Mouse (Mus musculus) hindbrain, embryonic 16.5 days (tissue): ENCODE results near the gene Gm27021. TPM values are rescaled to one million over a fixed set of nuclear protein-coding genes. Genes with fewer than 3 reads are reported as not detected.

Source experiments
- ATAC-seq: fragments of 200-750 bp; cut with Nextera tagmentation; 2 replicates; pipeline ENCODE4 v1.8.0; 2017; ENCODE audit warnings: moderate TSS enrichment, moderate library complexity
- H3K27ac ChIP-seq: fragments of 300-500 bp; sonication (generic); 2 replicates; pipeline ENCODE4 v1.5.1; 2014; ENCODE audit warnings: low read depth, mild to moderate bottlenecking, control low read depth, low read length, moderate library complexity
- H3K27me3 ChIP-seq: fragments of 300-500 bp; sonication (generic); replicated peaks from 2 replicates; pipeline ENCODE4 v1.6.1; 2014; ENCODE audit warnings: low read length; ENCODE audit not compliant: control insufficient read depth, insufficient read depth
- H3K36me3 ChIP-seq: fragments of 300-500 bp; sonication (generic); 2 replicates; pipeline ENCODE4 v1.6.1; 2014; ENCODE audit warnings: mild to moderate bottlenecking, low read length, moderate library complexity, mixed read lengths; ENCODE audit not compliant: control insufficient read depth, insufficient read depth
- H3K4me1 ChIP-seq: fragments of 300-500 bp; sonication (generic); 2 replicates; pipeline ENCODE4 v1.6.1; 2014; ENCODE audit warnings: low read depth, low read length; ENCODE audit not compliant: control insufficient read depth, insufficient read depth
- H3K4me2 ChIP-seq: fragments of 300-500 bp; sonication (generic); 2 replicates; pipeline ENCODE4 v1.6.1; 2014; ENCODE audit warnings: mild to moderate bottlenecking, low read length, control low read depth, moderate library complexity
- H3K4me3 ChIP-seq: fragments of 300-500 bp; sonication (generic); 2 replicates; pipeline ENCODE4 v1.5.1; 2014; ENCODE audit warnings: mild to moderate bottlenecking, low read length, control low read depth, moderate library complexity
- H3K9ac ChIP-seq: fragments of 300-500 bp; sonication (generic); 2 replicates; pipeline ENCODE4 v1.6.1; 2014; ENCODE audit warnings: low read depth, mild to moderate bottlenecking, control low read depth, low read length, moderate library complexity
- H3K9me3 ChIP-seq: fragments of 300-500 bp; sonication (generic); 2 replicates; pipeline ENCODE4 v1.6.1; 2014; ENCODE audit warnings: mild to moderate bottlenecking, low read length, moderate library complexity; ENCODE audit not compliant: control insufficient read depth
- WGBS: fragments of 180-500 bp; shearing (Covaris S2); extraction: QIAGEN DNeasy Blood & Tissue Kit; methylation state at CpG from one replicate; pipeline ENCODE4 v1.1.7; 2014; 5-methylcytosine and 5-hydroxymethylcytosine counted together
- polyA plus RNA-seq: library from polyadenylated mRNA; unstranded; fragments of >200 nt; fragmentation: Nextera tagmentation; extraction: Ambion mirVana; gene quantifications from 2 replicates; pipeline ENCODE4 v1.2.1, GENCODE M21; 2015

Gene Gm27021
- polyA plus RNA-seq, 1 experiment from 2014 or later: 7.9 TPM

DNA sequence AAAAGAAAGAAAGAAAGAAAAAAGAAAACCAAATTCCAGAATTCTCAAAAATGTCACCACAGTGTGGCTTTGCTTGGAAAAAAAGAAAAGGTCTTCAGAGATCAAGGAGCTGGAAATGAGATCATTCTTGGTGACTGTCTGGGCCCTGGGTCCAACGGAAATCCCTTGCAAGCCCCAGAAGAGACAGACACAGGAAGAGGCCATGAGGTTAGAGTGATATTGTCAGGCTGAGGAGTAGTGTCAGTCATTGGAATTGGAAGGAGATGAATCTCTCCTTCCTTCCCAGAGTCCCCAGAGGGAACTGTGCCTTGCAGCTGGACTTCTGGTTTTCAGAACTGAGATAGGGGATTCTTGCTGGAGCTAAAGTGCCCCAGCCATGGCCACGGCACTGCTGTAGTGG is 31.7 kb upstream of the Gm27021 start:
- no peaks in the 10 kb centered on the region for H3K9me3 ChIP-seq
- H3K4me2 ChIP-seq: no peak overlapping the region
- H3K9ac ChIP-seq: no peak overlapping the region
- no peaks in the 10 kb centered on the region for H3K27me3 ChIP-seq
- no peaks in the 10 kb centered on the region for H3K36me3 ChIP-seq
- no peak for ATAC-seq
- peaks cover 6% of the 10 kb centered on the region for H3K4me1 ChIP-seq
- H3K4me3 ChIP-seq: no peak overlapping the region
- 89% methylated on average over 2 of the region's 2 CpGs for WGBS
- H3K27ac ChIP-seq: no peak overlapping the region

DNA sequence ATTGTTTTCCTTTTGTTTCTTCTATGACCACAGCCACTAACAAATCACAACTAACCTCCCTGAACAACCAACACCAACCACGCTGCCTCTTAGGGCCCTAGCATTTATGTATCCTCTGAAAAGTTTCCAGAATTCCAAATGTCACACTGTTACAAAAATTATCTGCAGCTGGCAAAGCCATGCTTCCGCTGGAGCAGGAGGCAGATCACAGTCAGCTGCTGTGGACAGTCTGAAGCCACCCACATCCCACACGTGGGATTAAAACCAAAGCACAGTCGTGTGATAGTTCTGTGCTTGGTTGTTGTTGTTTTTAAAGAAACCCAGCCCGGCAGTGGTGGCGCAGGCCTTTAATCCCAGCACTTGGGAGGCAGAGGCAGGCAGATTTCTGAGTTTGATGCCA is 31.2 kb upstream of the Gm27021 start:
- Histone ChIP-seq H3K9me3 (no peaks in the 10 kb centered on the region), H3K4me2 (no peak overlapping the region), H3K27ac (no peak overlapping the region), H3K9ac (no peak overlapping the region), H3K27me3 (no peaks in the 10 kb centered on the region), H3K36me3 (no peaks in the 10 kb centered on the region), H3K4me1 (peaks cover 6% of the 10 kb centered on the region), H3K4me3 (no peak overlapping the region)
- ATAC-seq: no peak
- WGBS: 80% methylated on average over 6 of the region's 6 CpGs

DNA sequence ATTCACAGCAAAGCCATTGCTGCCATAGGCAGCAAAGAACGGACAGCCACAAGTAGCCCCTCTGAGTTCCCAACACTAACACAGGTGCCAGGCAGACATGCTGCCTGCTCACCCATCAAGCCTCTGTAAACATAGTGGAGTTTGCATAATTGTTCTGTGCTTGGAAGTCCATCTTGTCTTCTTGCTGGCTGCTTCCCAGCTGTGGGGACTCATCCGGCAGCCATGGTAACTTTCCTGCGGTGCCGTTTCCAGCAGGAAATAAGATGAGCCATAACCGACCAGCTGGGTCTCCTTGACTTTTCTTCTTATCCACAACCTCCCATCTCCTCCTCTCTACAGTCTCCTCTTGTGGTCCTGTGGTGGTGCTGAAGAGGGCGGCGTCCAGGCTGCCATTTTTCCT is 30.5 kb upstream of the Gm27021 start:
- 84% methylated on average over 7 of the region's 7 CpGs for WGBS
- H3K36me3 ChIP-seq: no peaks in the 10 kb centered on the region
- no peak for ATAC-seq

DNA sequence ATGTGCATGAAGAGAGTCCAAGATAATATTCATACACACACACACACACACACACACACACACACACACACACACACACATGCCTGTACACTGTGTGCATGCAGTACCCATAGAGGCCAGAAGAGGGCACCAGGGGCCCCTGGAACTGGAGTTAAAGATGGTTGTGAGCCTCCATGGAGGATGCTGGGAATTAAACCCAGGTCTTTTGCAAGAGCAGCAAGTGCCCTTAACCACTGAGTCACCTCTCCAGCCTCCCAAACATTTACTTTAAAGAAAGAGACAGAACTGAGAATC is 30.0 kb upstream of the Gm27021 start:
- peaks cover 6% of the 10 kb centered on the region for H3K4me1 ChIP-seq
- no peaks in the 10 kb centered on the region for H3K36me3 ChIP-seq
- no peak for ATAC-seq
- H3K27me3 ChIP-seq: no peaks in the 10 kb centered on the region
- H3K9ac ChIP-seq: no peak overlapping the region
- H3K4me2 ChIP-seq: no peak overlapping the region
- H3K9me3 ChIP-seq: no peaks in the 10 kb centered on the region
- no peak overlapping the region for H3K4me3 ChIP-seq
- H3K27ac ChIP-seq: no peak overlapping the region

More for the DNA sequence above, 30.5 kb upstream of the Gm27021 start:
- Histone ChIP-seq H3K27ac (no peak overlapping the region), H3K4me2 (no peak overlapping the region), H3K9me3 (no peaks in the 10 kb centered on the region), H3K4me3 (no peak overlapping the region), H3K27me3 (no peaks in the 10 kb centered on the region), H3K9ac (no peak overlapping the region), H3K4me1 (peaks cover 6% of the 10 kb centered on the region)

DNA sequence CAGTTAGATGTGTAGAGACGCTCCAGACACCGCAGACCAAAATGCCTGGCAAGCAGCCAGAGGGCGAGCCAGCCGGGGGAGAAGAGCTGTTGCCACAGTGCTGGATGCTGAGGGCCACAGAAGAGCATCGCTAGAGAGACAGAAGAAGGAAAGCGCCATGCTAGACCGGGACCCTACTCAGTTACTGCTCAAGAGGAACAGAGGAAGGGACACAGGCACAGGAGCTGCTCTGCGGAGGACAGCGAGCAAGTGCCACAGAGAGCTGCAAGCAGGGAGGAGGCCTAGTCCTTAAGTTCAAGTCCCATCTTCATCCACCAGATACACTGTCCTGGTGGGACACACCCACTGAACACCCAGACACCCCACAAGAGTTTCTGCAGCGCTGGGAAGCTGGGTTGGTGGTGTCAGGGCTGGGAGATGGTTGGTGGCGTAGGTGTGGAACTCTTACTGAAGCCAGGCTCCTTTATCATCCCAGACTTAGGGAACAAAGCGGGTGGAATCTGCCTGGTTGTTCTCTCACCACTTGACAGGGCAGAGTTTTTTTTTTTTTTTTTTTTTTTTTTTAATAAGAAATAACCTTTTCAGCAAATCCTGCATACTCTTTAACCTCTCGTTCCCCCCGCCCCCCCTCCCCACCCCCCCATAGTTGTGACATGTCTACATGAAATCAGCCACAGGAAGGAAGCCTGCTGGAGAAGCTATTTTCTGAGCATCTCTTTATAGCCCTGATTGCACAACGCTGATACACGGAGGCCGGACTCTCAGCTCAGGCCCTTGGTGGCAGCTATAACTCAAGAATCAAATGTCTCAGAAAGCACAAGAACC is 29.5 kb upstream of the Gm27021 start:
- Histone ChIP-seq H3K27ac (no peak overlapping the region), H3K27me3 (no peaks in the 10 kb centered on the region), H3K4me2 (no peak overlapping the region), H3K4me3 (no peak overlapping the region), H3K36me3 (no peaks in the 10 kb centered on the region), H3K9ac (no peak overlapping the region), H3K9me3 (no peaks in the 10 kb centered on the region), H3K4me1 (peaks cover 6% of the 10 kb centered on the region)
- WGBS: 69% methylated on average over 17 of the region's 17 CpGs
- no peak for ATAC-seq

DNA sequence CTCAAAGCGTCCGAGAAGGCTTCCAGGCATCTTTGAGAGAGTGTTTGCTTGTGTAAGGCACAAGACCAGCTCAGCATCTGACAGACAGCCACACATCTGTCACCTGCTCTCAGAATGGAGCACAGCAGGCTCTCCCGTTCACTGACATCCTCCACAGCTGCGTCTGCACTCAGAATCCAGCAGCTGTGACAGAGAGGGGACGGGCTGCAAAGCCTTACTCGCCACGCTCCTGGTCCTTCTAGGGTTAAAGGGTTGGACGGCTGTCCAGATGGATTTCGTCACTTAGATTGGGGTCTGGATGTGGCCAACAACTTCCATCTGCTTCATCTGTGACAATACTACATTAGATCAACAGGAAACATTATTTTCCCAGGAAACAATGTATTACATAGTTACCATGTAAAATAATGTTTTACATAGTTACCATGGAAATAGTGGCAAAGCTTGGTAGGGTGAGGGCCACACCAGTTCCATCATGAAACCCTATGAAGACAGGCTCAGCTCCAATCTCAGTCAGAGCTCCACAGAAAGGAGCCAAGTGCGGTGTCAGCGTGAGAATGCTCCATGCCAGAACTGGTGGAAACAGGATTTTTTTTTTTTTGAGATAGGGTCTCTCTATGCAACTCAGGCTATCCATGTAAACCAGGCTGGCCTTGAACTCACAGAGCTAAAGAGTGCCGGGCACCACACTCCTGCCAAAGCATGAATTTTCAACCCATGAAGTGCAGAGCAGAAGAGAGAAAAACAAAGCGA is 28.7 kb upstream of the Gm27021 start:
- H3K27me3 ChIP-seq: no peaks in the 10 kb centered on the region
- peaks cover 6% of the 10 kb centered on the region for H3K4me1 ChIP-seq
- H3K36me3 ChIP-seq: no peaks in the 10 kb centered on the region
- H3K27ac ChIP-seq: no peak overlapping the region
- ATAC-seq: no peak
- H3K9ac ChIP-seq: no peak overlapping the region
- 43% methylated on average over 13 of the region's 13 CpGs for WGBS
- no peaks in the 10 kb centered on the region for H3K9me3 ChIP-seq
- H3K4me3 ChIP-seq: no peak overlapping the region
- no peak overlapping the region for H3K4me2 ChIP-seq

DNA sequence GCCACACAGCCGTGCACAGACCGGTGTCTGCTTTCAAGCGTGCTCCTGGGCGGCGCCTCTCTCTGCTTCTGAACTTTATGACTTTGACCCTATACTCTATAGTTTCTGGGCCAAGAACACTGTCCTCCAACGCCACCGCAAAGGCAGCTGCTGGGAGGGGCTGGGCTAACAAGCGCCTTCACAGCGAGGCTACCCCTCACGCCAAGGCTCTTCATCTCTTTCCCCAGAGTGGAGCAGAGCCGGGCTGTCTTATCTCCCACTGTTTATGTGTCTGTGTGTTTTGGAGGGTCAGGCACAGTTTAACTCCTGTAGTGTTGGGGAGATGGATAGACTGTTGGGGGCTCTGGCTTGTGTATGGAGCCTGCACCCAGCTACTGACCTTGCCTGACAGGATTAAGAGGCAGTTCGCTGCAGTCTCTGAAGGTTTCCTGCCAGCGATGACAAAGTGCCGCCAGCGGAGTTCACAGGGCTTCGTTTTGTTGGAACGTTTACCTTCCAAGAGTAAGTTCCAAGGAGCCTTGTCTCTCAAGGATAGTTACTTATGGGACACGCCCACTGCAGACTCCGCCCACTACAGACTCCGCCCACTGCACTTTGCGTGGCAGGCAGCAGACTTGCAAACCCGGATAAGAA is 26.1 kb upstream of the Gm27021 start:
- H3K36me3 ChIP-seq: no peaks in the 10 kb centered on the region
- no peak overlapping the region for H3K9ac ChIP-seq
- peaks cover 6% of the 10 kb centered on the region for H3K4me1 ChIP-seq
- H3K9me3 ChIP-seq: no peaks in the 10 kb centered on the region
- 54% methylated on average over 22 of the region's 22 CpGs for WGBS
- no peaks in the 10 kb centered on the region for H3K27me3 ChIP-seq
- H3K4me3 ChIP-seq: no peak overlapping the region
- H3K27ac ChIP-seq: no peak overlapping the region
- H3K4me2 ChIP-seq: no peak overlapping the region
- no peak for ATAC-seq

DNA sequence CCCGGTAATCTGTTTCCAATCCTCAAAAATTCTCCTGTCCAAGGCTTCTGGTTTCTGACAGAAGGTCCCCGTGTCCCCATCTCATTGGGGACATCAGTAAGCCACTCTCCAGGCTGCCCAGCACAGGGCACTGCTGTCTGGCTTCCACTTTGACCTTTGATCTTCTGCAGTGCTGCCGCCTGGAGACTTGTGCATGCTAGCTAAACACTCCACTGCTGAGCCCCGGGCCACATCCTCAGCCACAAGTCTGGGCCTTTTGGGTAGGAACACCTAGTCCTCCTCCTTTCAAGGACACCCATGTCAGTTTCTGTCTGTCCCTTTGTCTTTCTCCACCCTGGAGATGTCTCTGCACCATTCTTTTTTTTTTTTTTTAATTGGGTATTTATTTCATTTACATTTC is 25.1 kb upstream of the Gm27021 start:
- H3K4me2 ChIP-seq: no peak overlapping the region
- peaks cover 6% of the 10 kb centered on the region for H3K4me1 ChIP-seq
- H3K27me3 ChIP-seq: no peaks in the 10 kb centered on the region
- no peak for ATAC-seq
- H3K9me3 ChIP-seq: no peaks in the 10 kb centered on the region
- WGBS: 73% methylated on average over 4 of the region's 4 CpGs
- H3K9ac ChIP-seq: no peak overlapping the region
- no peak overlapping the region for H3K27ac ChIP-seq
- no peak overlapping the region for H3K4me3 ChIP-seq
- H3K36me3 ChIP-seq: no peaks in the 10 kb centered on the region

DNA sequence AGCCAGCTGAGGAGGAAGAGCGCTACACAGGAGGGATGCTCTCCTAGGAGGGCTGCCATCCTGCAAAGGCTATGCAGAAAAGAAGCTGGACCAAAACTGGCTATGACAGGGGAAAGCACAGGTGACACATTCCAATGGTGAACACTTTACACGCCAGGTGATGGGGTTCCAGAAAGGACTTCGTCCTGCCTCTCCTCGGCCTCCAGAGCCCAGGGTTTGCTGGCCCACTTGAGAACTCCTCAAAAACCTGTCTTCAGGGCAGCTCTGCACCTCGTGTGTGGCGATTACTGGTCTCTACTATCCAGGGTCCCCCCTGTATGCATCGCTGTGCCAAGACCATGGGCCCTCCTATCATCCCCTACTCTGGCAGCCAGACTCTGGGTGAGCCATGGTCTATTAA is 20.6 kb upstream of the Gm27021 start:
- no peaks in the 10 kb centered on the region for H3K4me1 ChIP-seq
- H3K4me3 ChIP-seq: no peak overlapping the region
- H3K9ac ChIP-seq: no peak overlapping the region
- H3K27ac ChIP-seq: no peak overlapping the region
- WGBS: 86% methylated on average over 7 of the region's 7 CpGs
- H3K36me3 ChIP-seq: no peaks in the 10 kb centered on the region
- no peaks in the 10 kb centered on the region for H3K27me3 ChIP-seq
- no peak for ATAC-seq
- no peaks in the 10 kb centered on the region for H3K9me3 ChIP-seq
- no peak overlapping the region for H3K4me2 ChIP-seq
